Mouse (Mus musculus): ENCODE measurements around the gene Arhgef2.

DNA sequence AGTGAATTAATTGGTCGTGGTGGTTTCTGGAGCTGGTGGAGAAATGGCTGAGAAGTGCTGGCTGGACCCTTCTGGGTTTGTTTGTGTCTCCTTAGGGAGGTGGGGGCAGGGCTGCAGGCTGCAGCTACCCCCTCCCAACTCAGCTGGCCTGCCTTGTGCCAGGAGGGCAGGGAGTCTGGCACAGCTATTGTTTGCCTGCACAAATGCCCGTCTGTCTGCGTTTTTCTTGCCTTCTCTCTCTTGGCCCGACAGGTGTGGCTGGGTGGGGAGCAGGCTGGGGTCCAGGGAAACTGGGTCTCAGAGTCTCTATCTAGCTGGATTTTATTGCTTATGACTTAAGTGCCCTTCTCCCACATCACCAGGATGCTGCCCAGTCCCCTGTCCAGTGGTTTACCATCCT is 18.6 kb downstream of the Arhgef2 start:
- TF ChIP-seq CTCF (IDR thresholded peaks at IDR 0.05; ENCODE audit: borderline replicate concordance, insufficient read depth, low read length) = no peak
- TF ChIP-seq POLR2A (IDR thresholded peaks at IDR 0.05; ENCODE audit: low read depth, low read length) = no peak

Measured in embryonic fibroblast, embryonic 13.5 days (primary cell).